Mouse (Mus musculus) intestine, embryonic 15.5 days (tissue): ENCODE measurements around the gene Adamts17. TPM values are rescaled to one million over a fixed set of nuclear protein-coding genes. Genes with fewer than 3 reads are reported as not detected.

ENCODE experiments used
- ATAC-seq: fragments of 200-750 bp; cut with Nextera tagmentation; 2 replicates; pipeline ENCODE4 v1.8.0; 2017; ENCODE audit warnings: moderate TSS enrichment, moderate library complexity
- H3K27ac ChIP-seq: fragments of 300-500 bp; sonication (generic); 2 replicates; pipeline ENCODE4 v1.5.1; 2015; ENCODE audit warnings: mild to moderate bottlenecking, inconsistent platforms
- H3K27me3 ChIP-seq: fragments of 300-500 bp; sonication (generic); replicated peaks from 2 replicates; pipeline ENCODE4 v1.6.1; 2015; ENCODE audit warnings: inconsistent platforms
- H3K36me3 ChIP-seq: fragments of 300-500 bp; sonication (generic); 2 replicates; pipeline ENCODE4 v1.6.1; 2015; ENCODE audit warnings: inconsistent platforms
- H3K4me1 ChIP-seq: fragments of 300-500 bp; sonication (generic); replicated peaks from 2 replicates; pipeline ENCODE4 v1.6.1; 2015; ENCODE audit warnings: inconsistent platforms
- H3K4me2 ChIP-seq: fragments of 300-500 bp; sonication (generic); replicated peaks from 2 replicates; pipeline ENCODE4 v1.6.1; 2015; ENCODE audit warnings: mild to moderate bottlenecking, inconsistent platforms
- H3K4me3 ChIP-seq: fragments of 300-500 bp; sonication (generic); replicated peaks from 2 replicates; pipeline ENCODE4 v1.5.1; 2015; ENCODE audit warnings: inconsistent platforms
- H3K9ac ChIP-seq: fragments of 300-500 bp; sonication (generic); 2 replicates; pipeline ENCODE4 v1.6.1; 2015; ENCODE audit warnings: inconsistent platforms
- H3K9me3 ChIP-seq: fragments of 300-500 bp; sonication (generic); 2 replicates; pipeline ENCODE4 v1.6.1; 2016; ENCODE audit warnings: inconsistent platforms
- WGBS: fragments of 180-500 bp; shearing (Covaris S2); methylation state at CpG from one replicate; pipeline ENCODE4 v1.1.7; 2015; 5-methylcytosine and 5-hydroxymethylcytosine counted together
- polyA plus RNA-seq: library from polyadenylated mRNA; unstranded; fragments of >200 nt; fragmentation: Nextera tagmentation; extraction: Ambion mirVana; gene quantifications from 2 replicates; pipeline ENCODE4 v1.2.1, GENCODE M21; 2015

Adamts17 gene
- polyA plus RNA-seq, 1 experiment from 2014 or later, result 3.3 TPM

DNA sequence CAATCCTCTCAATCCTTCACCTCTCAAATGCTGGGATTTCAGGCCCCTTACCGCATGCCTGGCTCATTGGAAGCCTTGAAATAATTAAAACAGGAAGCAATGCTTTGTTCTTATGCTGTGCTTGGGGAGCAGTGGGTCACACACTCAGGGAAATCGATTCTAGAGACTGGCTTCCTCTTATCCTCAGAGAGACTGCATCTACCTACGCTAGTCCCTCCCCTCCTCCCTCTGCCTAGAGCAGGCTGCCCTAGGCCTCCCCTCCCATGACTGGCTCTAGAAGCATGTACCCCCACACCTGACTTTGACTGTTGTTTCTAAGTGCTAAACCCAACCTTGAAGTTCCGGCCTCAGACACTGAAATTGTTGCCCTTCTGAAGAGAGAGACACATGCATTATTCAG is 189.4 kb downstream of the Adamts17 start:
- H3K9me3 ChIP-seq, result no peaks in the 10 kb centered on the region
- 67% methylated on average over 4 of the region's 4 CpGs for WGBS
- no peak for ATAC-seq

DNA sequence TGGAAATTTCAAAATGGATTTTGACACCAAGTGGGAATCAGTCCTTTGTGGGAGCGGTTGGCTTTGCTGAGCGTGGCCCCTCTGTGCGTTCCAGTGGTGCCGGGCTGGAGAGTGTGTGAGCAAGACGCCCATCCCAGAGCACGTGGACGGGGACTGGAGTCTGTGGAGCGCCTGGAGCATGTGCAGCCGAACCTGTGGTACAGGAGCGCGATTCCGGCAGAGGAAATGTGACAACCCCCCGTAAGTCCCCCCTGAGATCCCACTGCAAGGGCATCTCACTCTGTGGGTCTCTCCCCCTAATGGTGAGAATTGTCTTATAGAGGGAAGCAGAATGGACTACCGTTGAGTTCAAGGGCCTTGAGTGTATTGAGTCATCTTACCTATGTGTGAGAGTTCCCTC is 189.9 kb downstream of the Adamts17 start:
- Histone ChIP-seq H3K36me3 (no peaks in the 10 kb centered on the region), H3K4me3 (no peak overlapping the region), H3K4me1 (no peaks in the 10 kb centered on the region), H3K27me3 (no peaks in the 10 kb centered on the region), H3K9me3 (no peaks in the 10 kb centered on the region), H3K4me2 (no peak overlapping the region), H3K27ac (no peak overlapping the region), H3K9ac (no peak overlapping the region)
- ATAC-seq, result no peak
- WGBS, result 92% methylated on average over 14 of the region's 14 CpGs

More for the DNA sequence above, 189.4 kb downstream of the Adamts17 start:
- no peaks in the 10 kb centered on the region for H3K36me3 ChIP-seq
- no peaks in the 10 kb centered on the region for H3K27me3 ChIP-seq
- H3K9ac ChIP-seq, result no peak overlapping the region
- no peaks in the 10 kb centered on the region for H3K4me1 ChIP-seq
- no peak overlapping the region for H3K4me2 ChIP-seq
- no peak overlapping the region for H3K4me3 ChIP-seq
- no peak overlapping the region for H3K27ac ChIP-seq

DNA sequence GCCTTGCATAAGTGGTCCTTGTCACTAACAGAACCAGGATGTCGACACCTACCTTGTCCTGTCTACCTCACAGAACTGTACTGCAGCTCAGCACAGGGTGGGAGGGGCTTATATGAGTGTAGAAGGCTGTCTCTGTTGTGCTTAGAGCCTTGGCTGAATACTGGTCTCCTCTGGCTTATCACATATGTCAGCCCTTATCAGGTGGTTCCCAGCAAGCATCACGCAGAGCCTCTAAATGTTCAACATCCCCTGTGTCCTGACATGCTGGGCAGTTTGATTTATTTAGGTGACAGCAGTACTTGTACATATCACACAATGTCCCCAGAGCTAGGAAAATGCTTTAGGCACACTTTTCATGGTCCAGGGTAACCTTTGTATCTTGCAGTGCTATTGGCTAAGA is 191.7 kb downstream of the Adamts17 start:
- H3K36me3 ChIP-seq, result no peaks in the 10 kb centered on the region
- no peak overlapping the region for H3K9ac ChIP-seq
- no peaks in the 10 kb centered on the region for H3K4me1 ChIP-seq
- H3K9me3 ChIP-seq, result no peaks in the 10 kb centered on the region
- no peak overlapping the region for H3K4me2 ChIP-seq
- H3K4me3 ChIP-seq, result no peak overlapping the region
- ATAC-seq, result no peak
- 70% methylated on average over 2 of the region's 2 CpGs for WGBS
- H3K27me3 ChIP-seq, result no peaks in the 10 kb centered on the region
- no peak overlapping the region for H3K27ac ChIP-seq

DNA sequence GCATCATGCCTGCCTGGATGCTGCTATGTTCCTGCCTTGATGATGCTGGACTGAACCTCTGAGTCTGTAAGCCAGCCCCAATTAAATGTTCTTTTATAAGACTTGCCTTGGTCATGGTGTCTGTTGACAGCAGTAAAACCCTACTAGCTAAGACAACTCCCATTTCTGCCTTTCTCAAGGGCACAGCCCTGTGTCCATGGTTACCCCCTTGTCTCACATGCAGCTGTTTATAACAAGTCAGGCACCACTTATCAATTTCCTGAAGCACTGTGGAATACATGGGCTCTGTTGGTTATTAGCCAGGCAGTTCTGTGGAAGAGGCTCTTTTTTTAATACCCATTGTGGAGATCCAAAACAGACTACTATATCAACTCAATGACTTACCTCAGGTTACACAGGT is 193.1 kb downstream of the Adamts17 start:
- Histone ChIP-seq H3K9ac (no peak overlapping the region), H3K4me2 (no peak overlapping the region), H3K4me3 (no peak overlapping the region), H3K27me3 (no peaks in the 10 kb centered on the region), H3K9me3 (no peaks in the 10 kb centered on the region), H3K27ac (no peak overlapping the region), H3K36me3 (no peaks in the 10 kb centered on the region), H3K4me1 (no peaks in the 10 kb centered on the region)
- no peak for ATAC-seq

DNA sequence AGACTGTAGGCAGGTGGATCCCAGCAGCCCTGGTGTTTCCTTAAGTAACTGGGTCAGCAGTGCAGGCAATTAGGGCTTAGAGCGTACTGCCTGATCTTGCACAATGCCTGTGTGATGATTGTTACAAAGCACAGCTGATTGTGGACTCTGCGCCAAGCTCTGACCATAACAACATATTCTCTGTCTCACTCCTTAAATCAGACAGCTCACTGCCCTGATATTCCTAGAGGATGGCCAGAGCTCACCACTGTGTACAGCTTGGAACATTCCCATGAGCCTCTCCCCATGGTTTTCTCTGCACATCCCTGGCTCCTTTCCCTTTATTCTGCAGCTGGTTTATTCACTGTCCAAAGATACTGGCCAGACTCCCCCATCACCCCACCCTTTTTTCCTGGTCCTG is 194.8 kb downstream of the Adamts17 start:
- no peaks in the 10 kb centered on the region for H3K27me3 ChIP-seq
- 38% methylated on average over 2 of the region's 2 CpGs for WGBS
- H3K9ac ChIP-seq, result no peak overlapping the region
- H3K4me3 ChIP-seq, result no peak overlapping the region
- peak; percentile 84 for ATAC-seq
- H3K27ac ChIP-seq, result 0 out of 2 replicates have a peak overlapping the region, but pooled peaks have one; percentile 38
- H3K9me3 ChIP-seq, result no peaks in the 10 kb centered on the region
- H3K36me3 ChIP-seq, result no peaks in the 10 kb centered on the region
- no peak overlapping the region for H3K4me2 ChIP-seq
- no peaks in the 10 kb centered on the region for H3K4me1 ChIP-seq

DNA sequence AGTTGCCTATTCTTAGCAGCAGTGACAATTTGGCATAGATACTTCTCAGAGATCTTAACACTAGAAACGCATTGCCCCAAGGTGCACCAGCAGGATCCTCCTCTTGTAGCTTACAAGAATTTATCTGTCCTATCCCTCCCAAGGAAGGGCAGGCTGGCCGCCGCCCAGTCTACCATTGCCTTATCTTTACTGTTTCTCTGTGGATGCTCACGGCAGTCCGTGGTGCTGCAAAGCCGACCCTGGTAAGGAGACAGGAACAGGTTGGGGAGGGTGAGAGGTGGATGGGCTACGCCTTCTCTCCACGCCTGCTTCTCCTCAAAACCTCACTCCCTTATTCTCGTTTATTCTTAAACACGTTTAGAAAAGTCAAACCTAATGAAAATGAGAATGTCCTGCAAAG is 195.7 kb downstream of the Adamts17 start:
- Histone ChIP-seq H3K4me1 (0 out of 2 replicates have a peak, but pooled peaks cover 3% of the 10 kb centered on the region), H3K9me3 (no peaks in the 10 kb centered on the region), H3K36me3 (no peaks in the 10 kb centered on the region), H3K4me3 (no peak overlapping the region), H3K27me3 (no peaks in the 10 kb centered on the region), H3K4me2 (no peak overlapping the region), H3K27ac (no peak overlapping the region), H3K9ac (no peak overlapping the region)
- no peak for ATAC-seq
- WGBS, result 74% methylated on average over 10 of the region's 10 CpGs

DNA sequence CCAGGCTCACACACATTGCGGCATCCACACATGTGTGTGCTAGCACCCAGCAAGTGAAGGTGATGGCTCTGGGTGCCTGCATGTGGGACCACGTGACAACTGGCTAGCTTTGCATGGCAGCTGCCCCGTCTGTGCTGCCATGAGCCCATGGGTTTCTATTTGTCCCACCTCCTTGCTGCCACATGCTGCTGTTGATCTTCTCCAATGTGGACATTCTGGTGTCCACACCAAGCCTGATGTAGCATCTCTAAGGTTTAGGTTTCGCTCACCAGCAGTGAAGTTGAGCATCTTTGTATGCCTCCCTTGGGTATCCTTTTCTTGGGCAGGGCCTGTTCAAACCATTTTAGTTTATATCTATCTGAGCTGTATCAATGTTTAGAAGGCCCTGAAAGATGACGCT is 196.1 kb downstream of the Adamts17 start:
- no peak overlapping the region for H3K4me2 ChIP-seq
- no peak overlapping the region for H3K27ac ChIP-seq
- no peaks in the 10 kb centered on the region for H3K36me3 ChIP-seq
- WGBS, result 91% methylated on average over 5 of the region's 5 CpGs
- H3K9ac ChIP-seq, result no peak overlapping the region
- H3K4me3 ChIP-seq, result no peak overlapping the region
- no peaks in the 10 kb centered on the region for H3K27me3 ChIP-seq
- no peaks in the 10 kb centered on the region for H3K9me3 ChIP-seq
- ATAC-seq, result no peak
- 0 out of 2 replicates have a peak, but pooled peaks cover 3% of the 10 kb centered on the region for H3K4me1 ChIP-seq

DNA sequence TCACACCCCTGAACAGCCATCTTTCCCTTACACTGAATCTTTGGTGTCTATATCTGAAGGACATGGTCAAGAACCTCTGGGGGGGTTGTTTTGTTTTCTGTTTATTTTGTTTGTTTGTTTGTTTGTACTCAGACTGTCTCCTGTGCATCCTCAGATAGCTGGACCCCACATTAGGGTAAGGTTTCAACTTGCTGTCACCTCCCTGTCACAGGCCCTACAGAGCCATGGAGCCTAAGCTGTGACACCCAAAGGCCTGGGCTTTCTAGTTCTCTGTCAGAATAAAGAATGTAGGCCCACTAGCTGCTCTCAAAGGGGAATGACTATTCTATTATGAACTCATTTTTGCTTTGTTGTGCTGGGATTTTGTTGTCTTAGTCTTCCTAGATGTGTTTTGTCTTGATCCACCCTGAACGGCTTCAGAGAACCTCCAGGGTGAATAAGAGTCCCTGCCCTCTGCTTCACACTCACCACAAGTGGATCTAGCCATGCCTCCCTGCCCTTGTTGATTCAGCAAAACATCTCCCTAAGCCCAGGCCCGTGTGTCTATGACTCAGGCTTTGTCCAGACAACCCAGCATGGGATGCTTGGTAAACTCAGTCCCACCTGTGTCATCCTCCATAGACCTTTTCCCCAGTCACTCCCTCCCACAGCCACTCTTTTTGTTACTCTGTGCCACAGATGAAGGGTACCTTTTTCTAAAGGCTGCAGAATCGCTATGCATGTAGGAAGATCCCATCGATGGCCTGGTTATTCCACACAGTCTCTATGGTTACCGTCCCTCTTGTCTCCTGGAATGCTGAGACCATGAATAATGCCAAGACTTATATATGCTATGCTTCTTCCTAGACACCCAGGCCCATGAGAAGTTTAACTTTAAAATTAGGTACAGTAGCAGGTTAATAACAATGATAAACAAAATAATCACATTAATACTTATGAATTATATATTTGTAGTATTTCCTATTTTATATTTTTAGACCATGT is 197.3 kb downstream of the Adamts17 start:
- Histone ChIP-seq H3K4me1 (0 out of 2 replicates have a peak, but pooled peaks cover 3% of the 10 kb centered on the region), H3K9ac (no peak overlapping the region), H3K4me2 (no peak overlapping the region), H3K9me3 (no peaks in the 10 kb centered on the region), H3K27ac (no peak overlapping the region), H3K4me3 (no peak overlapping the region), H3K27me3 (no peaks in the 10 kb centered on the region), H3K36me3 (no peaks in the 10 kb centered on the region)
- no peak for ATAC-seq
- WGBS, result 83% methylated on average over 5 of the region's 5 CpGs

DNA sequence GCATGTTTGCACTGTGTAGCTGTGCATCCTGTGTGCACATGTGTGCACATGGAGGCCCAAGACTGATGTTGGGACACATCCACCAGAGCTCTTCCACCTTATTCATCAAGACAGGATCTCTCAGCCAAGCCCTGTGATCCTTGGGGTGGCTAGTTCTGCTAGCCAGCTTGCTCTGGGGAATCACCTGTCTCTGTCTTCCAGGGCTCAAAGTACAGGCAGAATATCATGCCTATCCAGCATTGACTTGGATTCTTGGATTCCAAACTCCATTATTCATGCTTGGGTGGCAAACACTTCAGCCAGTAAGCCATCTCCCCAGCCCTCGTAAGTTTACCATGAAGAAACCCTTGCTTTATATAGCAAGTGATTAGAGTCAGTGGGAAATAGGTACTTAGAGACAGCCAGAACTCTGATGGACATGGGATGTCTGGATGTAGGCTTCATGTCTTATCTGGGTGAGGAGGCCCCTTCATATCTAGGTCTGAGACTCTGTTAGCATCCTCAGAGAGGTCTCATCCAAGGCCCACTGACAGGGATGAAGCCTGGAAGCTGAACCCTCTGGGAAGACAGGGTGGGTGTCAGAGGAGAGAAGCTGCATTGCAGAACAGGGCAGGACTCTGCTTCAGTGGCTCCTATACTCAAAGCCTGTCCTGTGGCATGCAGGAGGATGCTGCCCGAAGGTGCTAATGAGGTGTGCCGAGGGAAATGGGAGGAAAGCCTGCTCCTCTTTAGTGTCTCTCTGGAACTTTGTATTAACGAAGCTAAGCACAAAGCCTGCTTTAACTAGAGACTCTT is 198.4 kb downstream of the Adamts17 start:
- WGBS, result 79% methylated on average over 4 of the region's 4 CpGs
- ATAC-seq, result no peak

DNA sequence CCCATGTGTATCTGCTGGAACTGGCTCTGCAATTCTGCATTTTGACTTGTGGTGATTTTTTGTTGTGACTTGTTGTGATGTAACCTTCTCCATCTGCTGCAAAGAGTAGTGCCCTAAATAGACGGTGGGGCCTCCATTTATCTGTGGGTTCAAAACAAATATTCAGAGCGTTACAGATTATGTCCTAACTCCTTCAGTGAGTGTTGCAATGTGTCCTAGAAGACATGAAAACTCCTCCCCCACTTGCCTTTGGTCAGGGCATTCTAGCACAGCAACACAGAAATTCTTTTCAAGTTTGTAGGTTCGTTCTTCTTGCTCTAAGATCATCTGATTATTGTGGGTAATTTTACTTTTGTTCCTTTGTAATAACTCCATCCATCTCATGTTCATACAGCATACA is 199.6 kb downstream of the Adamts17 start:
- no peaks in the 10 kb centered on the region for H3K36me3 ChIP-seq
- H3K9me3 ChIP-seq, result no peaks in the 10 kb centered on the region
- H3K4me1 ChIP-seq, result 0 out of 2 replicates have a peak, but pooled peaks cover 3% of the 10 kb centered on the region
- H3K4me3 ChIP-seq, result no peak overlapping the region
- H3K27me3 ChIP-seq, result no peaks in the 10 kb centered on the region
- H3K9ac ChIP-seq, result no peak overlapping the region
- H3K27ac ChIP-seq, result no peak overlapping the region
- H3K4me2 ChIP-seq, result no peak overlapping the region
- WGBS, result 55% methylated on average over 3 of the region's 3 CpGs
- ATAC-seq, result no peak

More for the DNA sequence above, 198.4 kb downstream of the Adamts17 start:
- Histone ChIP-seq H3K9me3 (no peaks in the 10 kb centered on the region), H3K4me3 (no peak overlapping the region), H3K4me1 (0 out of 2 replicates have a peak, but pooled peaks cover 3% of the 10 kb centered on the region), H3K9ac (no peak overlapping the region), H3K27ac (no peak overlapping the region), H3K36me3 (no peaks in the 10 kb centered on the region), H3K4me2 (no peak overlapping the region), H3K27me3 (no peaks in the 10 kb centered on the region)

DNA sequence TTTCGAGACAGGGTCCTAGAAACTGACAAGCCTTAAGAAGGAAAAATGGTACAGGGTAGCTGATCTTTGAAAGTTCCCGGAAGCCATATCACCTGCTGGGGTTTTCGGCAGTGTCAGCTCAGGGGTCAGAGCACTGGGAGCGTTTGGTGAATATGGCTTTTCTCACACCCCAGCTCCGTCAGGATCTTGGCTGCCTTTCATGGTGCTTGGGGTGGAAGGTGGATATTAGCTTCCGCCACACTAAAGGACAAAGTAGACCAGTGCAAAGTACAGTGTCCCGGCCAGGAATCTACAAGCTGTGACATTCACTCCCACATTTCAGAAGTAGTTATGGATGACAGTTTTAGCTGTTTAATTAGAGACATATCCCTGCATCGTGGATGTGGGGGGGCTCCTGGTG is 200.3 kb downstream of the Adamts17 start:
- Histone ChIP-seq H3K27ac (no peak overlapping the region), H3K9me3 (no peaks in the 10 kb centered on the region), H3K4me1 (0 out of 2 replicates have a peak, but pooled peaks cover 3% of the 10 kb centered on the region), H3K27me3 (no peaks in the 10 kb centered on the region), H3K4me2 (no peak overlapping the region), H3K9ac (no peak overlapping the region), H3K4me3 (no peak overlapping the region), H3K36me3 (no peaks in the 10 kb centered on the region)
- no peak for ATAC-seq
- 55% methylated on average over 8 of the region's 8 CpGs for WGBS

DNA sequence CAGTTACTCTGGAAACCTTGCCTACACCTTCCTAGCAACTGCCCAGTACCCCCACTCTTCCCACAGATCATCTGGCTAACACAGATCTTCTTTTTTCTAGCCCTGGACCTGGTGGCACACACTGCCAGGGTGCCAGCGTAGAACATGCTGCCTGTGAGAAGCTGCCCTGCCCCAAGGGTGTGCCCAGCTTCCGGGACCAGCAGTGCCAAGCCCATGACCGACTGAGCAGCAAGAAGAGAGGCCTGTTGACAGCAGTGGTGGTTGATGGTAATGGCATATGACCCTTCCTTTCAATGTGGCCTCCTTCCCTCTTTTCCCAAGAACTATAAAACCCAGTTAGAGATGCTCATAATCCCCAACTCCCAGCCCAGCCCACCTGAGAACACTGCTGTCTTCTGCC is 202.2 kb downstream of the Adamts17 start:
- WGBS, result 91% methylated on average over 3 of the region's 3 CpGs
- no peaks in the 10 kb centered on the region for H3K36me3 ChIP-seq
- no peak overlapping the region for H3K27ac ChIP-seq
- H3K4me2 ChIP-seq, result no peak overlapping the region
- H3K4me3 ChIP-seq, result no peak overlapping the region
- 0 out of 2 replicates have a peak, but pooled peaks cover 3% of the 10 kb centered on the region for H3K4me1 ChIP-seq
- no peaks in the 10 kb centered on the region for H3K9me3 ChIP-seq
- no peak overlapping the region for H3K9ac ChIP-seq
- ATAC-seq, result no peak
- H3K27me3 ChIP-seq, result no peaks in the 10 kb centered on the region
